Mouse (Mus musculus) liver, embryonic 11.5 days (tissue): ENCODE results near the gene Tmem235. TPM values are rescaled to one million over a fixed set of nuclear protein-coding genes. Genes with fewer than 3 reads are reported as not detected.
"Not testable (repeated sequence)": the region's sequence is repeated elsewhere in the genome, so short reads cannot be mapped to it uniquely, and the experiment has no call there.

Experiments
- ATAC-seq: fragments of 200-750 bp; cut with Nextera tagmentation; replicated peaks from 2 replicates; pipeline ENCODE4 v1.8.0; 2017; ENCODE audit warnings: moderate number of reproducible peaks, mild to moderate bottlenecking, moderate TSS enrichment, moderate library complexity; ENCODE audit not compliant: low FRiP score
- DNase-seq: peaks from one replicate; pipeline ENCODE4 v3.0.0-alpha.2; 2017; ENCODE audit warnings: low spot score
- H3K27ac ChIP-seq: fragments of 300-500 bp; sonication (generic); 2 replicates; pipeline ENCODE4 v1.5.1; 2014; ENCODE audit warnings: mild to moderate bottlenecking, low read depth, low read length, control low read depth
- H3K27me3 ChIP-seq: fragments of 300-500 bp; sonication (generic); replicated peaks from 2 replicates; pipeline ENCODE4 v1.6.1; 2014; ENCODE audit warnings: low read length, mixed read lengths; ENCODE audit not compliant: control insufficient read depth, insufficient read depth
- H3K36me3 ChIP-seq: fragments of 300-500 bp; sonication (generic); 2 replicates; pipeline ENCODE4 v1.6.1; 2014; ENCODE audit warnings: mild to moderate bottlenecking, low read length, moderate library complexity, mixed read lengths; ENCODE audit not compliant: control insufficient read depth, insufficient read depth
- H3K4me1 ChIP-seq: fragments of 300-500 bp; sonication (generic); replicated peaks from 2 replicates; pipeline ENCODE4 v1.6.1; 2014; ENCODE audit warnings: low read length, mixed read lengths; ENCODE audit not compliant: control insufficient read depth, insufficient read depth
- H3K4me2 ChIP-seq: fragments of 300-500 bp; sonication (generic); 2 replicates; pipeline ENCODE4 v1.6.1; 2014; ENCODE audit warnings: mild to moderate bottlenecking, control low read depth, moderate library complexity
- H3K4me3 ChIP-seq: fragments of 300-500 bp; sonication (generic); 2 replicates; pipeline ENCODE4 v1.5.1; 2014; ENCODE audit warnings: low read depth, low read length, control low read depth
- H3K9ac ChIP-seq: fragments of 300-500 bp; sonication (generic); 2 replicates; pipeline ENCODE4 v1.6.1; 2014; ENCODE audit warnings: low read depth, low read length, control low read depth
- H3K9me3 ChIP-seq: fragments of 300-500 bp; sonication (generic); 2 replicates; pipeline ENCODE4 v1.6.1; 2016; ENCODE audit warnings: low read length, inconsistent platforms, mixed read lengths; ENCODE audit not compliant: control insufficient read depth
- WGBS: fragments of 180-500 bp; shearing (Covaris S2); extraction: QIAGEN DNeasy Blood & Tissue Kit; methylation state at CpG from one replicate; pipeline ENCODE4 v1.1.7; 2014; 5-methylcytosine and 5-hydroxymethylcytosine counted together
- polyA plus RNA-seq: library from polyadenylated mRNA; unstranded; fragments of >200 nt; fragmentation: Nextera tagmentation; extraction: Ambion mirVana; gene quantifications from 2 replicates; pipeline ENCODE4 v1.2.1, GENCODE M21; 2014

The Tmem235 gene
- polyA plus RNA-seq, 1 experiment from 2014 or later = not detected

DNA sequence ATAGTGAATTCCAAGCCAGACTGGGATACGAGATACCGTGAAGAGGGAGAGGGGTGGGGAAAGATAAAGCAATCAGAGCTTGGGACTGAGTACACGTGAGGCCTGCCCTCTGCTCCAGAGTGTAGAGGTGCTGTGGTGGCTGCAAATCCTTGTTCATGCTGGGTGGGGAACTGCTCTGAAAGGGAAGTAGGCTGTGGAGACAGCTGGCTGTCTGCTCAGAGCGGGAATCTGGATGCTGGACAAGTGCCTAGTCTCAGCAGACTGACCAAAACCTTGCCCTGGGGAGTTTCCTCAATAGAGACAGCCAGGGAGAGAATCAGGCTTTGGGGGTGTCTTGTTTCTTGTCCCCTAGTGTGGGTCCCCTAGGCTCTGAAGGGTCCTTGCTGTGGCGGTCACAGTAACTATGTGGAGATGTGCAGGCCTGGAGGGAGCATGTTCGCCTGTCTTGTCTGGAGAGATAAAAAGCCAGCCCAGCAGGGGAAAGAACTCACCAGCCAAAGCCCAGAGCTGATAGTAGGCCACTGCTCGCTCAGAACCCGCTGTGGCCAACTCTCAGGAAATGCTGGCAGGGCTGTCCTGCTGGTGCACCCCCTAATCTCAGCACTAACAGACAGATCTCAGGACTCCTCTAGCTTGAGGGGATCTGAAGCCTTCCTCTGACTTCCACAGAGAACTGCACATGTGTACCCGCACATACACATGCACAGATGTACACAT is 31.5 kb upstream of the Tmem235 start:
- Histone ChIP-seq H3K9ac (no peak overlapping the region), H3K4me1 (peaks cover 64% of the 10 kb centered on the region), H3K9me3 (no peaks in the 10 kb centered on the region), H3K4me2 (peak overlapping the region; percentile 46), H3K27me3 (no peaks in the 10 kb centered on the region), H3K27ac (peak overlapping the region; percentile 87), H3K36me3 (no peaks in the 10 kb centered on the region), H3K4me3 (no peak overlapping the region)
- 13% methylated on average over 9 of the region's 9 CpGs for WGBS
- ATAC-seq (peak; percentile 53), DNase-seq (peak; percentile 59)

DNA sequence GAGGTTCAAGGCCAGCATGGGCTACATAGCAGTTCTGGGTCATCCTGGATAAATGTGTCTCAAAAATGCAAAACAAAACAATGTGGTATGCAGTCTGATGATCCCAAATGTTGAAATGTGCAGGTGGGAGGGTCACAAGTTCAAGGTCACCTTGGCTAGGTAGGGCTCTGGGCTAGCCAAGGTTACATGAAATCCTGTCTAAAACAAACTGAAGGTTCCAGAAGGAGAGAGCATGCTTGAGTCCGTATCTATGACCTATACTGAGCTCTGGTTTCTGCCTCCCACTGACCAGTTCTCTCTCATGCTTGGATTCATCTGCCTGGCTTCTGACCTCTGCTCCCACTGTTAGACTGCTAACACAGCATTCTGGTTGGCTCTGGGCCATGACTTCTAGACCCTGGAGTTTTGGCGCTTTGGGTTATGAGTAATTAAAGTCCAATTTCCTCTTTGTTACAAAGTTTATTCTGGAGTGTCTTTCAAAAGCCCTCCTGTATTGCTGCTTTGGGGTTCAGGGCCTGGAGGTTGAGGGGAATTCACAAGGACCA is 30.8 kb upstream of the Tmem235 start:
- H3K4me3 ChIP-seq = no peak overlapping the region
- ATAC-seq (no peak), DNase-seq (no peak)
- H3K4me2 ChIP-seq = peak overlapping the region; percentile 18
- H3K36me3 ChIP-seq = no peaks in the 10 kb centered on the region
- H3K27me3 ChIP-seq = no peaks in the 10 kb centered on the region
- H3K9ac ChIP-seq = no peak overlapping the region
- WGBS = 63% methylated on average over 2 of the region's 2 CpGs
- H3K27ac ChIP-seq = peak overlapping the region; percentile 87
- peaks cover 61% of the 10 kb centered on the region for H3K4me1 ChIP-seq
- no peaks in the 10 kb centered on the region for H3K9me3 ChIP-seq

- Histone ChIP-seq H3K27ac (peak overlapping the region; percentile 87; the same call in 1 of the 2 replicates), H3K4me1 (peaks cover 63% of the 10 kb centered on the region), H3K9ac (no peak overlapping the region), H3K36me3 (no peaks in the 10 kb centered on the region), H3K4me2 (no peak overlapping the region), H3K4me3 (no peak overlapping the region), H3K9me3 (no peaks in the 10 kb centered on the region), H3K27me3 (no peaks in the 10 kb centered on the region)
- DNase-seq (no peak), ATAC-seq (no peak)
- WGBS = 66% methylated on average over 9 of the region's 9 CpGs
Observed at GRCm38 (mm10) chr11:117830401-117830800, 30.2 kb upstream of the Tmem235 start.

DNA sequence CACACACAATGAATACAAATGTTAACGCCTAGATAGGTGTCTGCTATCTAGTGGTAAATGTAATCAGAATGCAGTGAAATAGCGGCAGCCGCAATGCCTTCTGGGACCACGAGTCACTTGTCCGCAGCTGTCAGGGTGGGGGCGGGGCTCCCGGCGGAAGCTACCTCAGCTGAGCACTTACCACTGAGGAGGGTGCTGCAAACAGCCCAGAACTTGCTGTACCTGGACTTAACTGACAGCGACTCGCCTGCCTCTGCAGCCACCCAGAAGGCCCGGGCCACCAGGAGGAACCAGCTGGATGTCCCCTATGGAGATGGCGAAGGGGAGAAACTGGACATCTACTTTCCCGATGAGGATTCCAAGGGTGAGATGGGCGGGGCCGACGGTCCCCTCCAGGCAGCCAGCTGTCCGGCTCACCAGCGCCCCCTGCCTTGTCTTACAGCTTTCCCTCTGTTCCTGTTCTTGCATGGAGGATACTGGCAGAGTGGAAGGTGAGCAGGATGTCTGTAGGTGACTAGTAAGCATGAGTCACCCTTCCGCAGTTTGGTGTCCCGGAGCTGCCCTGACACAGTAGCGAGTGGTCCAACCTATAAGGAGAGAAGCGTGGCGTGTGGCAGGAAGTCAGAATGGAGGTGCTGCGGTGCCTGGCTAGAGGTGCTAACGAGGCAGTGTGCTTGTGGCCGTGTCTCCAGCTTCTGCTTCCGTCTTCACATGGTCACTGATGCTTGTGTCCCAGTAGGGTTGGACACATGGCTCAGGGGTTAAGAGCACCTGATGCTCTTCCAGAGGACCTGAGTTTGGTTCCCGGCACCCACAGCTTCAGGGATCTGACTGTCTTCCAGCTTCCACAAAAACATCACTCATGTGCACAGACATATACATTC is 28.2 kb upstream of the Tmem235 start:
- Histone ChIP-seq H3K27ac (peak overlapping the region; percentile 35; the same call in 1 of the 2 replicates), H3K27me3 (no peaks in the 10 kb centered on the region), H3K9ac (peak overlapping the region; percentile 44), H3K36me3 (no peaks in the 10 kb centered on the region), H3K4me1 (peaks cover 58% of the 10 kb centered on the region), H3K4me2 (peak overlapping the region; percentile 67), H3K9me3 (no peaks in the 10 kb centered on the region), H3K4me3 (peak overlapping the region; percentile 42)
- 14% methylated on average over 28 of the region's 28 CpGs for WGBS
- ATAC-seq (peak; percentile 78), DNase-seq (peak; percentile 88)

DNA sequence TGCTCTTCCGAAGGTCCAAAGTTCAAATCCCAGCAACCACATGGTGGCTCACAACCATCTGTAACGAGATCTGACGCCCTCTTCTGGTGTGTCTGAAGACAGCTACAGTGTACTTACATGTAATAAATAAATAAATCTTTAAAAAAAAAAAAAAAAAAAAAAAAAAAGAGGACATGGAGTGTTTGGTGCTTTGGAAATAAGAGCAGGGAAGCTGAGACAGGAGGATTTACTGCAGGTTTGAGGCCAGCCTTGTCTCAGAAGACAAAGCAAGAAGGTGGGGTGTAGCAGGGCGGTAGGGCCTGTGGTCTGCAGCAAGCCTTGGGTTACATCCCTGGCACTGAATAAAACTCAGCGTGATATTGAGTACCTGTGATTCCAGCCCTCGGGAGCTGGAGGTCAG is 27.0 kb upstream of the Tmem235 start:
- peaks cover 55% of the 10 kb centered on the region for H3K4me1 ChIP-seq
- H3K27me3 ChIP-seq, H3K9me3 ChIP-seq, ATAC-seq, H3K9ac ChIP-seq, DNase-seq, H3K27ac ChIP-seq, H3K4me2 ChIP-seq, H3K4me3 ChIP-seq, H3K36me3 ChIP-seq: not testable (repeated sequence)
- WGBS = 86% methylated on average over 4 of the region's 6 CpGs

DNA sequence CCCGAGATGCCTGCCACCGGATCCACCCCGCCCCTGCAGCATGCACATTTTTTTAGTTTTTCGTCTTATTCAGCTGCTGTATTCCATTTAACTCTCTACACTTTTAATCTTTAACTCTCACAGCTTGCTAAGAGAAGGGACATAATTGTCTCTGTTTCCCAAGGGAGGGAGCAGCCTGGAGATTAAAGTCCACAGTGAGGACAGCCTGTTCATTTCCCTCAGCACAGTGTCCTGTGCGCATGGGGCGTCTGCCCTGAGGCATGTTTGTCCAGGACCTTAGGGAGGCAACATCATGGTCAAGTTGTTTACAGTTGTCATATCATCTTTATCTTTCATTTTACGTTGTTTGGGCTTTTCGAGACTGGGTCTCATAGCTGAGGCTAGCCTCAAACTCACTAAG is 26.5 kb upstream of the Tmem235 start:
- Histone ChIP-seq H3K9ac (no peak overlapping the region), H3K4me3 (no peak overlapping the region), H3K4me2 (no peak overlapping the region), H3K27ac (no peak overlapping the region), H3K27me3 (no peaks in the 10 kb centered on the region), H3K36me3 (no peaks in the 10 kb centered on the region), H3K4me1 (peaks cover 54% of the 10 kb centered on the region), H3K9me3 (no peaks in the 10 kb centered on the region)
- no peak for ATAC-seq
- no peak for DNase-seq
- 81% methylated on average over 8 of the region's 8 CpGs for WGBS

DNA sequence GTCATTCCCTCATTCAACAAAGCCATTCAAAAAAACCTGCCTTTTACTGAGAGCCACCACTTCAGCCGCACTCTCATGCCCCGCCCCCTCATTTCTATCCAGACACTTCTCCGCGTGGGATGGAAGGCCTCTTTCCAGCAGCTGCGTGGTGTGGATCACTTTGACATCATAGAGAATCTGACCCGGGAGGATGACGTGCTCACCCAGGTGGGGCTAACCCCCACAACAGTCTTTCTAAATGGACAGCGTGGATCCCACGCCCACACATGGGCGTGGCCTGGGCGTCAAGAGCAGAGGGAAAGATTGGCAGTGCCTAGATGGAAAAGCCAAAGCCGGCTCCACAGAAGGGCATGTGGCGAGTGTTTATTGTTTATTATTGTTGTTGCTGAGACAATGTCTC is 24.2 kb upstream of the Tmem235 start:
- H3K27ac ChIP-seq = no peak overlapping the region

GRCm38 (mm10) chr11:117838572-117838971 is 22.0 kb upstream of the Tmem235 start:
- H3K4me3 ChIP-seq = 0 out of 2 replicates have a peak overlapping the region, but pooled peaks have one; percentile 4
- ATAC-seq = peak; percentile 97
- H3K4me2 ChIP-seq = peak overlapping the region; percentile 50

More for the DNA sequence above, 24.2 kb upstream of the Tmem235 start:
- ATAC-seq = no peak
- WGBS = 21% methylated on average over 13 of the region's 13 CpGs
- no peak for DNase-seq
- H3K27me3 ChIP-seq = no peaks in the 10 kb centered on the region
- H3K4me2 ChIP-seq = peak overlapping the region; percentile 52
- no peaks in the 10 kb centered on the region for H3K9me3 ChIP-seq
- H3K9ac ChIP-seq = no peak overlapping the region
- no peak overlapping the region for H3K4me3 ChIP-seq
- peaks cover 46% of the 10 kb centered on the region for H3K4me1 ChIP-seq
- no peaks in the 10 kb centered on the region for H3K36me3 ChIP-seq

More at GRCm38 (mm10) chr11:117838572-117838971, 22.0 kb upstream of the Tmem235 start:
- no peaks in the 10 kb centered on the region for H3K36me3 ChIP-seq
- H3K9ac ChIP-seq = peak overlapping the region; percentile 23; the same call in 1 of the 2 replicates
- peak; percentile 58 for DNase-seq
- peaks cover 38% of the 10 kb centered on the region for H3K4me1 ChIP-seq
- no peaks in the 10 kb centered on the region for H3K27me3 ChIP-seq
- H3K9me3 ChIP-seq = no peaks in the 10 kb centered on the region
- peak overlapping the region; percentile 91 for H3K27ac ChIP-seq
- 51% methylated on average over 2 of the region's 2 CpGs for WGBS
